Mouse (Mus musculus): ENCODE results near the gene Runx1. TPM values are rescaled to one million over a fixed set of nuclear protein-coding genes. Genes with fewer than 3 reads are reported as not detected.

The Runx1 gene
- polyA plus RNA-seq, 1 experiment from 2014 or later: 6.4 TPM

DNA sequence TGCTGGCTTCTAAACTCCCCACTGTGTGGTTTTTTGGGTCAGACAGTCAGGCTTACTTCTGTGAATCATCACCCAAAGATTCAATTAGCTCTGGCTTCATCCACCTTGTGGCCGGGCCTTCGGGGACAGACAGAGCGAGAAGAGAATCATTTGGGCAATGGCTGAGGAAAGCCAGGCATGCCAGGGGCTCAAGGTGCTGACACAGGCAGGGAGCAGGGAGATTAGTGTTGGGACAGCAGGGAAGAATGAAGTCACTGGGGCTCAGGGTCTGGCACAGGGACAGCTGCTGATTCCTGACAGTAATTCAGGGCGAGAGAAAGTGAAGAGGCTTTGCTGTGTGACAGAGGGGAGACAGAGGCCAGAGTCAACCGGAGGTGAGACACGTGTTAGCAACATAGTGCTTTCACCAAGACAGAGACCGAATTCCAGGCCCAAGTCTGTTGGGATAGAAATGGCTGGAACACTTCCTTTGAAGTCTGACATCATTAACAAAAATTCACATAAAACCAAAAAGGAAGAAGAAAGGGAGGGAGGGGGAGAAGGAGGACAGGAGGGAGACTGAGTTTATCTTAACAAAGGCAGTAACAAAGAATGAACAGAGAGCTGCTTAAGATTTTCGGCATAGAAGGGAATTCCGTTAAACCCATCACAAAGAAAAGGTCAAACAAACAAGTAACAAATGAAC, 47.7 kb downstream of the Runx1 start:
- Histone ChIP-seq H3K9ac (ENCODE audit: low read length) (no peak overlapping the region), H3K4me3 (ENCODE audit: low read depth, low read length) (no peak overlapping the region), H3K9me3 (ENCODE audit: control insufficient read depth, low read length) (no peaks in the 10 kb centered on the region), H3K4me1 (replicated peaks; ENCODE audit: control insufficient read depth, insufficient read depth) (no peaks in the 10 kb centered on the region), H3K27ac (replicated peaks) (no peak overlapping the region), H3K27me3 (ENCODE audit: control insufficient read depth, insufficient read depth, low read length) (no peaks in the 10 kb centered on the region; the same call in 1 of the 2 replicates), H3K4me2 (replicated peaks; ENCODE audit: low read depth) (no peak overlapping the region), H3K36me3 (ENCODE audit: control insufficient read depth, insufficient read depth, low read length) (no peaks in the 10 kb centered on the region)
- ATAC-seq (ENCODE audit: low FRiP score, low TSS enrichment) (no peak; the same call in 1 of the 2 replicates), DNase-seq (ENCODE audit: low spot score) (no peak)
- 57% methylated on average over 9 of the region's 9 CpGs for WGBS
- TF ChIP-seq CTCF (IDR thresholded peaks at IDR 0.05; ENCODE audit: low read depth) (no peak), EP300 (optimal IDR thresholded peaks at IDR 0.05) (no peak)

DNA sequence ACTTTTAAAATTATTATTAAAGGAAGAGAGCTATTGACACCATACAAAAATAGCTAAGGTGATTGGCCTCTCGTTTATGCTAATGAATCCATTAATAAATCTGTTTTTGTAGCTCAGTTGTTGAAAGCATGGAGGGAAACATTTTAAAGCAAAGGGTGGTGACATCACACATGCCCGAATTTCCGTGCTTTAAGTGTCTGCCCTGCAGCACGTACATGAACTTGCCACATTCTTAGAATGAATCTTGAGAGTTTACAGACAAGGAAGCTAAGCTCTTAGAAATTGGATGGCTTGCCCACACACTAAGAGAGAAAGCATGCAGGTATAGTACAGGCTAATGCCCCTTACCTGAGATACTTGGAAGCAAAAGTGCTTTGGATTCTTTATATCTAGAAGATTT, 58.1 kb downstream of the Runx1 start:
- Histone ChIP-seq H3K36me3 (ENCODE audit: control insufficient read depth, insufficient read depth, low read length) (no peaks in the 10 kb centered on the region), H3K9ac (ENCODE audit: low read length) (no peak overlapping the region), H3K27ac (replicated peaks) (no peak overlapping the region), H3K4me1 (replicated peaks; ENCODE audit: control insufficient read depth, insufficient read depth) (no peaks in the 10 kb centered on the region), H3K27me3 (ENCODE audit: control insufficient read depth, insufficient read depth, low read length) (no peaks in the 10 kb centered on the region), H3K9me3 (ENCODE audit: control insufficient read depth, low read length) (no peaks in the 10 kb centered on the region), H3K4me3 (ENCODE audit: low read depth, low read length) (no peak overlapping the region), H3K4me2 (replicated peaks; ENCODE audit: low read depth) (no peak overlapping the region)
- no peak for DNase-seq (ENCODE audit: low spot score)
- 85% methylated on average over 4 of the region's 4 CpGs for WGBS
- TF ChIP-seq CTCF (IDR thresholded peaks at IDR 0.05; ENCODE audit: low read depth) (no peak), EP300 (optimal IDR thresholded peaks at IDR 0.05) (no peak)
- ATAC-seq (ENCODE audit: low FRiP score, low TSS enrichment): no peak

- Histone ChIP-seq H3K27ac (replicated peaks) (no peak overlapping the region), H3K9me3 (ENCODE audit: control insufficient read depth, low read length) (no peaks in the 10 kb centered on the region), H3K9ac (ENCODE audit: low read length) (no peak overlapping the region), H3K27me3 (ENCODE audit: control insufficient read depth, insufficient read depth, low read length) (no peaks in the 10 kb centered on the region), H3K4me1 (replicated peaks; ENCODE audit: control insufficient read depth, insufficient read depth) (no peaks in the 10 kb centered on the region), H3K4me2 (replicated peaks; ENCODE audit: low read depth) (no peak overlapping the region), H3K36me3 (ENCODE audit: control insufficient read depth, insufficient read depth, low read length) (no peaks in the 10 kb centered on the region), H3K4me3 (ENCODE audit: low read depth, low read length) (no peak overlapping the region)
- TF ChIP-seq CTCF (IDR thresholded peaks at IDR 0.05; ENCODE audit: low read depth): no peak
- no peak for TF ChIP-seq EP300 (optimal IDR thresholded peaks at IDR 0.05)
- no peak for ATAC-seq (ENCODE audit: low FRiP score, low TSS enrichment)
- 87% methylated on average over 7 of the region's 7 CpGs for WGBS
- DNase-seq (ENCODE audit: low spot score): no peak
Observed at GRCm38 (mm10) chr16:92767423-92767822, 58.5 kb downstream of the Runx1 start.

- no peaks in the 10 kb centered on the region for H3K27me3 ChIP-seq (ENCODE audit: control insufficient read depth, insufficient read depth, low read length)
- no peaks in the 10 kb centered on the region for H3K4me1 ChIP-seq (replicated peaks; ENCODE audit: control insufficient read depth, insufficient read depth)
- no peak overlapping the region for H3K4me2 ChIP-seq (replicated peaks; ENCODE audit: low read depth)
- H3K9me3 ChIP-seq (ENCODE audit: control insufficient read depth, low read length): no peaks in the 10 kb centered on the region
- TF ChIP-seq EP300 (optimal IDR thresholded peaks at IDR 0.05): no peak
- TF ChIP-seq CTCF (IDR thresholded peaks at IDR 0.05; ENCODE audit: low read depth): no peak
- ATAC-seq (ENCODE audit: low FRiP score, low TSS enrichment) (no peak), DNase-seq (ENCODE audit: low spot score) (no peak)
- H3K27ac ChIP-seq (replicated peaks): no peak overlapping the region
- no peaks in the 10 kb centered on the region for H3K36me3 ChIP-seq (ENCODE audit: control insufficient read depth, insufficient read depth, low read length)
- no peak overlapping the region for H3K4me3 ChIP-seq (ENCODE audit: low read depth, low read length)
- WGBS: 83% methylated on average over 13 of the region's 13 CpGs
- H3K9ac ChIP-seq (ENCODE audit: low read length): no peak overlapping the region
Observed at GRCm38 (mm10) chr16:92764741-92765396, 61.1 kb downstream of the Runx1 start.

GRCm38 (mm10) chr16:92763666-92764065, 62.3 kb downstream of the Runx1 start:
- no peak for DNase-seq (ENCODE audit: low spot score)
- Histone ChIP-seq H3K36me3 (ENCODE audit: control insufficient read depth, insufficient read depth, low read length) (no peaks in the 10 kb centered on the region), H3K27me3 (ENCODE audit: control insufficient read depth, insufficient read depth, low read length) (no peaks in the 10 kb centered on the region), H3K27ac (replicated peaks) (no peak overlapping the region), H3K4me2 (replicated peaks; ENCODE audit: low read depth) (no peak overlapping the region), H3K9me3 (ENCODE audit: control insufficient read depth, low read length) (no peaks in the 10 kb centered on the region), H3K4me3 (ENCODE audit: low read depth, low read length) (no peak overlapping the region), H3K4me1 (replicated peaks; ENCODE audit: control insufficient read depth, insufficient read depth) (no peaks in the 10 kb centered on the region), H3K9ac (ENCODE audit: low read length) (no peak overlapping the region)
- TF ChIP-seq EP300 (optimal IDR thresholded peaks at IDR 0.05) (no peak), CTCF (IDR thresholded peaks at IDR 0.05; ENCODE audit: low read depth) (no peak)
- WGBS: 89% methylated on average over 3 of the region's 3 CpGs
- ATAC-seq (ENCODE audit: low FRiP score, low TSS enrichment): no peak

DNA sequence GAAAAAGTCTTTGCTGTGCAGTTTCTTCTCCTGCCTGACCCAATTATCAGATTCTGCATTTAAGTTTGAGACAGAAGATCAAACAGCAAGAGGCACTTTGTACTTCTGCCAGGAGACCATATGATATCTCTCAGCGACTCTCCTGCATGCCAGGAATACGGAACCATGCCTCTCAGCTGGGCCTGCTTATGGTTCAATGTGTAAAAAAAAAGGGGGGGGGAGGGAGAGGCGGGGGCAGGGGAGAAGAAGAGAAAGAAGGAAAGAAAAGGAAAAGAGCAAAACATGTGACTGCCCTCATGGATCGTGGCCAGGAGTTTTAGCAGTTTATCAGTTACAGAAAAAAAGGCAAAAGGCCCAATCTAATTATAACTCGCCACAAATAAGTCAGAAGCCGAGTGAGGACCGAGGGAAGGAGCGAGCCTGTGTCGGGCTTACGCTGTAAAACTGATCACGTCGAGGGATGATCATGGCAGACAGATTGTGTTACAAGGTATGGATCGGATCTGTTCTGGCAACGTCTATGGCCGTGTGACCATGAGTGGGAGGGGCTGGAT, 63.9 kb downstream of the Runx1 start:
- no peaks in the 10 kb centered on the region for H3K27me3 ChIP-seq (ENCODE audit: control insufficient read depth, insufficient read depth, low read length)
- H3K27ac ChIP-seq (replicated peaks): no peak overlapping the region
- no peak overlapping the region for H3K4me2 ChIP-seq (replicated peaks; ENCODE audit: low read depth)
- no peak for TF ChIP-seq CTCF (IDR thresholded peaks at IDR 0.05; ENCODE audit: low read depth)
- TF ChIP-seq EP300 (optimal IDR thresholded peaks at IDR 0.05): no peak
- H3K4me1 ChIP-seq (replicated peaks; ENCODE audit: control insufficient read depth, insufficient read depth): no peaks in the 10 kb centered on the region
- no peak overlapping the region for H3K9ac ChIP-seq (ENCODE audit: low read length)
- no peaks in the 10 kb centered on the region for H3K36me3 ChIP-seq (ENCODE audit: control insufficient read depth, insufficient read depth, low read length)
- 41% methylated on average over 15 of the region's 15 CpGs for WGBS
- no peaks in the 10 kb centered on the region for H3K9me3 ChIP-seq (ENCODE audit: control insufficient read depth, low read length)
- DNase-seq (ENCODE audit: low spot score): no peak
- ATAC-seq (ENCODE audit: low FRiP score, low TSS enrichment): no peak
- H3K4me3 ChIP-seq (ENCODE audit: low read depth, low read length): no peak overlapping the region

Measured in stomach, postnatal 0 days (tissue).